Mouse (Mus musculus) left cerebral cortex, adult 9 months (tissue): ENCODE measurements around the gene Gm10972.
"Not testable (repeated sequence)": the region's sequence is repeated elsewhere in the genome, so short reads cannot be mapped to it uniquely, and the experiment has no call there.

ENCODE experiments used
- DNase-seq, 2 experiments: peaks; one replicate each; pipeline ENCODE4 v3.0.0; 2022; ENCODE audit warnings: low spot score in 2 of 2

Gene Gm10972

GRCm38 (mm10) chr3:94658740-94659095 is 15.8 kb downstream of the Gm10972 start, which contains the start of gene Tuft1:
TSS of gene Tuft1 (minus strand) at chr3:94658872.
- DNase-seq: peak in 1 of 2 experiments; percentile 54

- not testable (repeated sequence) for DNase-seq
Observed at GRCm38 (mm10) chr3:94659142-94659748, 16.3 kb downstream of the Gm10972 start.

- DNase-seq: not testable (repeated sequence)
Observed at GRCm38 (mm10) chr3:94660841-94661240, 17.9 kb downstream of the Gm10972 start.

- DNase-seq: not testable (repeated sequence)
Observed at GRCm38 (mm10) chr3:94665060-94665802, 22.3 kb downstream of the Gm10972 start.

- DNase-seq: not testable (repeated sequence)
Observed at GRCm38 (mm10) chr3:94665896-94666295, 23.0 kb downstream of the Gm10972 start.

- not testable (repeated sequence) for DNase-seq
Observed at GRCm38 (mm10) chr3:94675101-94675500, 32.2 kb downstream of the Gm10972 start.

GRCm38 (mm10) chr3:94679351-94679841 is 36.5 kb downstream of the Gm10972 start:
- DNase-seq: no peak

- DNase-seq: not testable (repeated sequence)
Observed at GRCm38 (mm10) chr3:94680032-94680431, 37.1 kb downstream of the Gm10972 start.

- DNase-seq: no peak
Observed at GRCm38 (mm10) chr3:94680783-94681182, 37.9 kb downstream of the Gm10972 start.

- DNase-seq: no peak
Observed at GRCm38 (mm10) chr3:94683646-94684045, 40.7 kb downstream of the Gm10972 start.

GRCm38 (mm10) chr3:94685989-94686772 is 43.3 kb downstream of the Gm10972 start:
- not testable (repeated sequence) for DNase-seq

- not testable (repeated sequence) for DNase-seq
Observed at GRCm38 (mm10) chr3:94688698-94689097, 45.8 kb downstream of the Gm10972 start.

GRCm38 (mm10) chr3:94689195-94689594 is 46.3 kb downstream of the Gm10972 start:
- not testable (repeated sequence) for DNase-seq

GRCm38 (mm10) chr3:94690162-94690561 is 47.2 kb downstream of the Gm10972 start:
- DNase-seq: not testable (repeated sequence)

GRCm38 (mm10) chr3:94690616-94691247 is 47.8 kb downstream of the Gm10972 start:
- DNase-seq: no peak

GRCm38 (mm10) chr3:94691694-94692093 is 48.8 kb downstream of the Gm10972 start:
- not testable (repeated sequence) for DNase-seq
